Mouse (Mus musculus) gonadal fat pad, adult 2 months (tissue): ENCODE data around the gene Shank2. TPM values are rescaled to one million over a fixed set of nuclear protein-coding genes. Genes with fewer than 3 reads are reported as not detected.

Source experiments
- DNase-seq: peaks from one replicate; pipeline ENCODE4 v3.0.0-alpha.2; 2012; ENCODE audit warnings: low read depth
- polyA plus RNA-seq: library from polyadenylated mRNA; depleted of rRNA; stranded (reverse); fragments of >200 nt; gene quantifications from 2 replicates; pipeline ENCODE4 v1.2.3, GENCODE M21; 2012

The Shank2 gene
- polyA plus RNA-seq, 1 experiment = 0.34 TPM

DNA sequence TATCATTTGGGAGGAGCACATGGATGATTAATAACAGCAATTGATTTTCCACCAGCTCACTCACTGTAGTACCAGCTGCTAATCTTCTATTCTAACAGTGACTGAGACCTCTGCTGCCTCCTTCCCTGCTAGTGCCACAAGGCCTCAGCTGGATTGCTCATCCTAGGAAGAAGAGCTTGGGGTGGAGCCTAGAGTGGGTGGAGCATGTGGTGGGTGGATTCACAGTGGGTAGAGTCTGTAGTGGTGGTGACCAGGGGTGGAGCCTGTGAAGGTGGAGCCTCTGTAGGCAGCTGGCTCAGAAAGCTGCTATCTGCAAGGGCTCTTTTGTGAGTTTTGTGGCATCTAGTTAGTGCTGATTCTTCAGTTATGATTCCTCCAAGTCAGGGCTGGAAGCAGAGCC lies 334.9 kb downstream of the Shank2 start:
- no peak for DNase-seq

DNA sequence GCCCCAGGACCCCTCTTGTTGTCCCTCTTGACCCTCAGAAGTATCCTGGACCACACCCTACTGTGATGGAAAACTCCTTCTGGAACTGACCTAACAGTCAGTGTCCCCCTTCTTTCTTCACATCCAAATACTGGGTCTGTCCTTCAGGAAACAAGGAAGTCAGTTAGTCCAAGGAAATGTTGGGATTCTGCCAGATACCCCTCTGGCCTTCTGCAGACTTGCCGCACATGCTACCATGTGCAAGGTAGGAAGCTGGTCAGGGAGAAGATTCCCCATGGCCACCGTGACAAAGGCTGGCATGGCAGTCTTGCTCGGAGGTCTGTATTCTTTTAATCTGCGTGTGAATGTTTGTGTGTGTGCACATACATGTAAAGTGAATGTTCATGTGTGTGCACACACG lies 337.0 kb downstream of the Shank2 start:
- DNase-seq = no peak

DNA sequence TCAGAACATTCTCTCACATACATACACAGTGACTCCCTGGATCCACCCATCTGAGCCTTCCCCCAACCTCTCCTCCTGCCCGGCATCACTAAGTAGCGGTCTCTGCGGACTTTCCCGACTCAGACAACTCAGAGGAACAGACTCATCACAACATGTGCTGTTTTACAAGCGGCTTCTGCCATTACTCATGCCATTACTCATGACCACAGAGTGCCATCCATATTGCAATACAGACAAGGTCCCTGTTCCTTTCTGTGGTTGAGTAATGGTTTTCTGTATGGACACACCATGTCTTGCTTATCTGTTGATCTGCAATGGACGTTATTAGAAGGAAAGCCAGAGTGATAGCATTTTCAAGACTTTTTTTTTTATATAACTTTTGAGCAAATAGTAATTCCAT lies 338.6 kb downstream of the Shank2 start:
- no peak for DNase-seq

DNA sequence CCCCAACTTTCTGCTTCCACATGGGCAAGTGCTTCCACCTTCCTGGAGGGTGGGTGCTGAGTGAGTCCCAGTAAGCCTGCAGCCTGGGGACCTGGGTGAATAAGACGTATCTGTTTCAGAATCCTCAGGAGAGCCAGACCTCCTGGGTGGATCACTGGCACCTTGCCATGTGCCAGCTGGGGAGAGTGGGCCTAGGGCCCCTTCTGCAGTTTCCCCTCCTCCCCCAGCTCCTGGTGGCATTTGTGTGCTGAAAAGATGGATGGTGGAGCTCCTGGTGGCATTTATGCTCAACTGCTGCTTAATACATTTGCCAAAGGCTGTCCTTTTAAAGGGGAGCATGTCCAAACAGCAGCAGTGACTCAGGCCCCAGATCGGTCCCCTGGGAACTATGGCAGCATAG lies 364.4 kb downstream of the Shank2 start:
- no peak for DNase-seq

DNA sequence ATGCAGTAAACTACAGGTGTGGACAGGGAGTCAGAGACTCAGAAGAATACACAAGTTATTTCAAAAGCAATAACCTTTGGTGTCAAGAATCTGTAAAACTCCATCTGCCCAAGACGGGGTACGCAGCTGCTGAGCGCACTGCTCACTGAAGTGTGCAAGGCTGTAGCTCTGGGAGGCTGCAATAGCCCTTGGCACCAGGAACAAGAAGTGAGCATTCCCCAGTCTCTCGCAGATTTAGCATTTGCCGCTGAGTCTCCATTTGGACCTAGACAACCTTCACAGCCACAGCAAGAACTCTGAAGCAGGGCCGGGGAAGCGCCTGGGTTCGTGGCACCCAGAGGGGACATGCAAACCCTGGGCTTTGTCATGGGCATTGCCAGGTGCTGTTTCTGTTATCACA lies 371.3 kb downstream of the Shank2 start:
- DNase-seq = no peak

DNA sequence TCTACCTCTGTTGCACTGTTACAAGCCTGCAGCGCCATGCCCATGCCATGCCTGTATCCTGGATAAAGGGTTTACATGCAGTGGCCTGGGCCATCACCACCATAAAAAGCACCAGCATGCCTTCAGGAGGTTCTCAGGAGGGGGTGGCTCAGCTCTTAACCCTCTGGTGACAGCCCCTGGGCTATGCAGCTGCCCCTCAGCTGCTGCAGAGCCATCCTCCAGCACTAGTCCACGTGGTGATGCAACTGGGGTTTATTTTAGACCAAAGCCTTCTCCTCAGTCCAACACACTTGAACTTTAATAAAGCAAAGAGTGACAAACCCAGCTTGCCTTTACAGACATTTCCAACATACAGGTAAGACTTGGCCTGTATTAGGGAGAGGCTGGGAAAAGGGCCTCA lies 373.8 kb downstream of the Shank2 start:
- no peak for DNase-seq

DNA sequence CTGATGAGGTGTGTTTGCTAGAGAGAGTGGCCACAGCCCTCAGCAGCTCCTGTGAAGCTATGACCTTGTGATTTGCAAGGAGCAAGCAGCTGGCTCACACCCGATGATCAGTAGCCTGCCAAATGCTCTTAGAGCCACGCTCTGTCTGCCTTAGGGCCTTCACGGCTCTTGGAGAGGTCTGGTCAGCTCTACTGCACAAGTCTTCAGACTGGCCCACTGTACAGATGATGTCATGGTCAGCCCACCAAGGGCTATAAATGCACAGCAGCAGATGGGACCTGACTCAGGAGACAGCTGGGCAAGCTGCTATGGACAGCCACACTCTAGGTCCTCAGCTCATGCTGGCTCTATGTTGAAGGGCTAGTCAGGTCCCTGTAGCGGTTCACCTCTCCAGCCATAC lies 376.5 kb downstream of the Shank2 start:
- no peak for DNase-seq

DNA sequence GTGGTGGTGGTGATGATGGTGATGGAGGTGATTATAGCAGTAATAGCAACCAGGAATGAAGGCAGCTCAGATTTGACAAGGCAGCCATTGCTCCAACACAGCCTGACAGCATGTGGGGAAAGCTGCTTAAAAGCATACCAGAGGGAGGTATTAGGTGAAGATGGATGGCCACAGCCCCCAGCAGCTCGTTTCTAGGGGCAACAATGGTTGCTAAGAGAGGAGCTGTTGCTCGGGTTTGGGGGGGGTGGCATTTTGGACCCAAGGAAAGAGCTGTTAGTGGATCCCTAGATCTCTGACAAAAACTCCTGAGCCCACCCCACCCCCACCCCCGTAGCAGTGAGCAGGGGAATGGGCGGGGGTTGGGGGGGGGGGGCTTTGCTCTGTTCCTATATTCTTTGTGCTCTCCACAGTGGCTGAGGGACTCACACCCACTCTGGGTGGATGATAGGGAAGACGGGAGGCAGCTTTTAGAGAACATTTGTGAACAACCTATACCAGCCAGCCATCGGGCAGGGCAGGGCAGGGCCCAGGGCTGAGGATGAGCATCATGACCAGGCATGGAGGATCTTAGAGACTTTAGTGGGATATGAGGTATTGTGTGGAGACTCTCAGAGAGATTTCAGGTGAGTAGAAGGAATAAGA lies 377.6 kb downstream of the Shank2 start:
- no peak for DNase-seq

DNA sequence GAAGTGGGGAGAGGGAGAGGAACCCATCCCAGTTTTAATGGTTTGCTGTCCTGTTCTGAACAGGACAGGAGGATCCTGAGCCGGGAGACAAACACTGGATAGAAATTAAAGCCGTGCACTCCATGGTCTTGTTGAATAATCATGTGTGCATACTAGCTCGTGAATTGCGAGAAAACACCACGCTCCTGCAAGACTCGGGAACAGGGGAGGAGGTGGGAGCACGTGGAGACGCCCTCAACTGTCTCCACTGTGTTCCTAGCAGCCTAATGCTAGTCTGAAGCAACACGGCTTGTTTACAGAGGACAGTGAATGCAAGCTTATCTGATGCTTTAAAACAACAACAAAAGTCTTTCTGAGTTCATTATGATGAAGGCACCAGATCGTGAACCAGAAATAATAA lies 379.9 kb downstream of the Shank2 start:
- DNase-seq = no peak

DNA sequence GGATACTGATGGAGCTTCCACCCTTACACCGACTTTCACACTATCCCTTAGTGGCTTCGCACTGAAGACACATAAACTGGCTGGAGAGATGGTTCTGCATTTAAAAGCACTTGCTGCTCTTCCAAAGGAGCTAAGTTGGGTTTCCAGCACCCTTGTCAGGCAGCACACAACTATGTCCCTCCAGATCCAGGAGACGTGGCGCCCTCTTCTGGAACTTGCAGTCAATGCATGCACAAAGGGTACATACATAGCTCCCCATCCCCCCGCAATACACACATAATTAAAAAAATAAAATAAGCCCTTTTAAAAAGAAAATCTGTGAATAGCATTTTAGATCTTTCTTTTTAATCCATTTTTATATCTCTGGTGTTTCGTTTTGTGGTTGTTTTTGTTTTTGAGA lies 385.8 kb downstream of the Shank2 start:
- no peak for DNase-seq

DNA sequence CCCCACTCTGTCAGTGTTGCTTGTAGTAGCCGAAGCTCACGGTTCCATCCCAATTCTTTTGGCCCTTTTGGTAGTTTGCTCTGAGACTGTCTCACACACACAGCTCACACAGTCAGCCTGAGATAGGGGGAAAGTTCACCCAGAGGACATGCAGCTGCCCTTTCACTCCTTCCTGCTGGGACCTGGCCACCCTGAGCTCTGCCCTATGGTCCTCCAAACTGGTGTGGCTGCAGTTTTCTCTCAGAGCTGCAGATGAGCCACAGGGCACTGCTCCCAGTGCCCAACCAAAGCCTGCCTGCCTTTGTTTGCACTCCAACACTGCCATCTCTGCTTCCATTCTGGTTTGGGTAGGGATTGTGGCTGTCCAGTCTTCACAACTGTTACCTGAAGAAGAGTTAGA lies 388.0 kb downstream of the Shank2 start:
- no peak for DNase-seq

DNA sequence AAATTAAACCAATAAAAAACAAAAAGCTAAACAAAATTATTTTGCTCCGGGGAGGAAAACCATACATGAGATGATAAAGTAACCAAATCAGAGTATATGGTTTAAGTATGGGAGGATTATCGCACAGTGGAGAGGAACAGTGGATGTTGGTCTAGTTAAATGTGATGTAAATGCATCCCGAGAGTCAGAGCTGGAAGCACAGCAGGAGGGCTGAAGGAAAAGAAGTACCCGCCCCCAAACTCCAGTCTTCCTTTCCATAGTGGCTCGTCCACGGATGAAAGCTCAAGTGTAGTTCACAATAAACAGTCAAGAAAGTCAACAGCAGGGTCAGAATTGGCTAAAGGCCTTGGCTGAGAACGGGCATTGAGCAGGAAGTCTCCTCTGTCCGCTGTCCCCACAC lies 388.9 kb downstream of the Shank2 start:
- DNase-seq = no peak

DNA sequence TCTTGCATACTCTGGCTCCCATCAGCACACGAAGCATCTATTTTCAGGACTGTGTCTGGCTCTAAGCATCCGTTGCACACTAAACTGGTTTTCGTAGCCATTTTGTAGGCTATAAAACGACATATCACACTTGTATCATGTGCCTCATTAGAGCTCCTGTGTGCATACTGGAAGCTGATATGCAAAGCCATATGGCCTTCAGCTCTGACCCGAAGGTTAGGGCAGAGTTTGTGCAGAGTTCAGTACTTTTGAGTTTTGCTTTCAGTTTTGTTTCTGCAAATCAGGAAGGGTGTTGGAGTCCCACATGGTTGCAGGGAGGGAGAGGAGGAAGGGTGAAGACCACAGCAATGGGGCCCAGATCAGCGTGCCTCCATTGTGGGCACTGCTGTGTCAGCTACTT lies 390.0 kb downstream of the Shank2 start:
- DNase-seq = no peak

DNA sequence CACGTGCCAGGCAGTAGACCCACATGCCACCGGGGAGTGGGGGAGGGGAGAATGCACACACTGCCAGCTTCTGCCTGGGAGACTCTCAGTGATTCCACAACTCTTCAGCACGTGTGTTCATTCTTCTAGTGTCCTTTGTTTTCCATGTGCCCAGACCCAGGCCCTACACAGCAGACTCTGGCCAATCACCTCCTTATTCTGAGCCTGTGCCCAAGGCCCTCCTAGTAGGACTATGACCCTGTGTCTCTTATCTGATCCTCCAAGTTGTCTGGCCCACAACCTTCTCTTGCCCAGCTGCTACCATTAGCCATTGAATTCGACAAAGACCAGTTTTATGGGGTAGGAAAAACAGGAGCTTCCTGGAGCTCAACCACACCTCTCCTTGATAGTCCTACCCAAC lies 400.8 kb downstream of the Shank2 start:
- no peak for DNase-seq

DNA sequence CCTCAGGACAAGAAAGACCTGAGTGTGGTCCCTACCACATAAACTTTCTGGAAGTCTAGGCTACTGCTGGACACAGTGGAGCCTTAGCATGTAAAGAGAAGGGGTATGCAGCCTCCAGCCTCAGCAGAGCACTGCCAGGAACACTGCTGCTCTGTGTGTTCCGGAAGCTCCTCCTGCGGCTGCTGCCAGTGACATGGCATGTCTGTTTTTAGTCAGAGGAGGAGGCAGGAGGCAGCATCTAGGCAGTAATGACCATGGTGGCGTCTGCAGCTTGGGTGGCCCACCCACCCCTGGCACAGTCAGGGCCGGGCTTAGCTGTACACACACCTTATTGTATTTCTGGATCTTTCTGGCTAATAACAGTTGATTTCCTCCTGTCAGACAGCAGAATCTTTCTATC lies 405.9 kb downstream of the Shank2 start:
- DNase-seq = no peak

DNA sequence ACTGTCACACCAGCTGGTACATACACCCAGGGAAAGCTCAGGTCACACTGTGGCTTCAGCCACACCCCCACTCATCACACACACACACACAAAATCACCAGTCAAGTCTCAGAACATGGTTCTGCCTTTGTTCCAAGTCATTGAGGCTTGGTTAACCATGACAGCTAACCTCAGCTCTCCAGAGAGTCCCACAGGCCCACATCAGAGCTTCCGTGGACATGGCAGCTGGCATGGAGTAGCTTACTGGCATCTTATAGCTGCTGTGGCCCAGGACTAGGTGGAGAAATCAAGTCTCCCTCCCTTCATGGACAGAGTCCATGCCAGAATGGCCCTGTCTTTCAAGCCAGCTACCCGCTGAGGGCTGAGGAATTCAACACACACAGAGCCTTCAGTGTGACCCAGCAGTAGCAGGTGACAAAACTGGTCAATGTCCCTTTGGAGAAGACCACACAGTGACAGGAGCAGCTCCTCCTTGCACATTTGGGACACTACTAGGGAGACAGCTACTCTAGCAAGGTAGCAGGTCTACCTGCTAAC lies 406.8 kb downstream of the Shank2 start:
- no peak for DNase-seq

DNA sequence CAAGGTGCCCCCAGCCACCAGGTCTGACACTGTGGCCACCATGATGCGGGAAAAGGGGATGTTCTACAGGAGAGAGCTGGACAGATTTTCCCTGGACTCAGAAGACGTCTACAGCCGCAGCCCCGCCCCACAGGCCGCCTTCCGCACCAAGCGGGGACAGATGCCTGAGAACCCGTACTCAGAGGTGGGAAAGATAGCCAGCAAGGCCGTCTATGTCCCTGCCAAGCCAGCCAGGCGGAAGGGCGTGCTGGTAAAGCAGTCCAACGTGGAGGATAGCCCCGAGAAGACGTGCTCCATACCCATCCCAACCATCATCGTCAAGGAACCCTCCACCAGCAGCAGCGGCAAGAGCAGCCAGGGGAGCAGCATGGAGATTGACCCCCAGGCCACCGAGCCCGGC lies 408.0 kb downstream of the Shank2 start:
- DNase-seq = no peak

DNA sequence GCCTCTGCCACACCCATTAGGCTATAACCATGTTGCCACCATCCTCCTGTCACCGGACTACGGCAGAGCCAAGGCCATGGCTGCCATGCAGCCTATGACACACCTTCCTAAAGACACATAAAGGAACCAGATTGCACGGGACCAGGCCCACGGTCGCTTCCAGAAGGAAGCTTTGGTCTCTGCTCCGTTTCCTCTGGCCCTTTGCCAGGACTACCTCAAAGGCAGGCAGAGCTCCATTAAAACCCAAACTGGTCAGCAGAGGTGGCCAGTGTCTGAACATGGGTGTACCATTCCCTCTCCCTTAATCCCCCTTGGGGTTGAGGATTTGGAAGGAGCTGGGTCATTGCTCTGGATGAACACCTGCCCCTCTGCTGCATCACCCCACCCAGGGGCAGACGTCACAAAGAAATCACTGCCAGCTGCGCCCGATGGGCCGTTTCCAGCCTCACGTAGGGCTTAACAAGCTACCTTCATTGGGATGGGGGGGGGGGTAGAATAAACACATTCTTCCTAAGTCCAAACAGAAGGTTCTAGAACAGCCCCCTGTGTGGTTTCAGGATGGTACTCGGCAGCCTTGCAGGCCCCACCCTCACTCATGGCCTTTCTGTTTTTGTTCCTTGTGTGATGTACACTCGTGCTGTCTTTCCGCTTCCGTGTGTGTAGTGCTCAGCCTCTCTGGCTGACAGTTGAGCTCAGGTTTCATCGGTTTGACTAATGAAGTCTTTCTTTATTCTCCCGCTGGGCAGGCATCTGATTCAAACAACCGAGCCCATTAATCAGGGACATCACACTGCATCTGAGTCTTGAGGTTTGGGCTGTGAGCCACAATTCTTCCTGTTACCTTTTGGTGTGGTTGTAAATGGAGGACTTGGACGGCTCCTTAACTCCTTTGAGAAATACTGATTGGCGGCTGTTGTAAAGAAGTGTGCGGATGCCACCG lies 410.5 kb downstream of the Shank2 start:
- DNase-seq = no peak

DNA sequence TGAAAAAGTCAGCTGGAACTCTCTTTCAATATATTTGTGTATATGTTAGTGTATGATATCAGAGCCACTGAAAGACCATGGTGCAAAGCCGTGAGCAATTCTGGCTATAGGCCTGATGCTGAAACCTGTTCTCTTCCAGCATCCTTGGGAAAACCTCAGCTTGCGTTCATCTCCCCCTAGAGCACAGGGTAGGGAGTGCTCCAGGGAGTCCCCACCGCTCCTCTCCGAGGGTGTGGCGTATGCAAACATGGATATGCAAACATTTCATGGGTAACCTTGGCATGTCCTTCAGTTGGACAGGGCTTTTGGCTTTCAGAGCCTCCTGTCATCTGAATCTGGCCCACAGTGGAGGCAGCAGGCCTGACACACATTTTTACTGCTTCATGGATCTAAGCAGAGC lies 412.9 kb downstream of the Shank2 start:
- no peak for DNase-seq

DNA sequence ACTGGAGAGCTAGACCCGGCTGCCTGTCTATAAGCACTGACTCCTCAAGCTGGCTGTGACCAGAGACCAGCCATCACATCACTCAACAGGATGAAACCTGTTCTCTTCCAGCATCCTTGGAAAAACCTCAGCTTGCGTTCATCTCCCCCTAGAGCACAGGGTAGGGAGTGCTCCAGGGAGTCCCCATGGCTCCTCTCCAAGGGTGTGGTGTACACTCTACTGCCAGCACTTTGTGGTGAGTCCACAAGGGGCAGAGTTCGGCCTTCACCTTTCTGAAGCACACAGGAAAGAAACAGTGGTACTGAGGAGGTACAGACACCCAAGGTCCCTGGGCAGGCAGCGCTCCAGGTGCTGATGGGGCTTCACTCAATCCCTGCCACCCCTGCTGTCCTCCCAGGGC lies 414.1 kb downstream of the Shank2 start:
- no peak for DNase-seq

DNA sequence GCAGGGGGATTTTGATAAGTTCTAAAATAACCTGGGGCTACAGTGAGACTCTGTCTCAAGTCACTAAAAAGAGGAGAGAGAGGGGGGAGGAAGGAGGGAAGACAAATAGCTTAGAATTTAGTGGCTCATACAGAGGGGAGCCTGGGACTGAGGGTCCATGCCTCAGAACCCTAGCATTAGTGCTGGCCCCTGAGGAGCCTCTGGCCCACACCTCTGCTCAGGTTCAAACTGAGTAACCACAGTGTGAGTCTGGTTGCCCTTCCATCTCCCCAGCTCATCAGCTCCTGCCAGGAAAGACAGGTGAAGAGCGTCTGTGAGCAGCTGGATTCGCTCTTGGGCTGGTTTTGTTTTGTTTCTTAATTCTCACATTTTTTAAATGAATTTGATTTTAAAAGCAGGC lies 415.5 kb downstream of the Shank2 start:
- DNase-seq = no peak

DNA sequence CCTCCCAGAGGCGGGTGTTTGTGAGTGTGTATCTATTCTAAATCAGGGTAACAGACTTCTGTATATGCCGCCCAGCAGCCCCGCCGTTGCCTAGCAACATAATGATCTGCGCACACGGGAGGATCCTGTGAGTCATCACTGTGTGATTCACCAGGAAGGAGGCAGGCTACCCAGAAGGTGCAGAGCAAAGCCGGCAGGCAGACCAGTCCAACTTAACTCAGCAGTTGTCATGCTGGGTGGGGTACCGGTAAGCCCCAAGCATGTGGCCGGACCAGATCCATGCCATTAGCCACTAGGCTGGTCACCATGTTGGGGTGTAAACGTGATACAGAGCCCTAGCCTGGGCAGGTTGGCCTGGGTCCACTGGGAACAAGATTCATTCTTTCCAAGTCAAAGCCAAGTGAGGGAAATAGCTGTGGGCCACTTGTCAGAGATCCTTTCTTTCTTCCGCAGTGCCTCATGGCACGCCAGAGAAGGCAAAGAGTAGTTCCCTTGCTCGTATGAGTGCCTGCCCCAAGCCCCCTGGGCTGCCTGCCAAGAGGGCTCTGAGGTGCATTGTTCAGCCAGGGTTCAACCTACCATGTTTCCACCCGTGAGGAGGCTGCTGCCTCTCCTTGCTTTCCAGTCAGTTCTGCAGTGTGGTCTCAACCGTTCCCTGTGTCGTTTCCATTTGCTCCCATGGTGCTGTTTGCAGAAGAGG lies 416.1 kb downstream of the Shank2 start:
- DNase-seq = no peak

DNA sequence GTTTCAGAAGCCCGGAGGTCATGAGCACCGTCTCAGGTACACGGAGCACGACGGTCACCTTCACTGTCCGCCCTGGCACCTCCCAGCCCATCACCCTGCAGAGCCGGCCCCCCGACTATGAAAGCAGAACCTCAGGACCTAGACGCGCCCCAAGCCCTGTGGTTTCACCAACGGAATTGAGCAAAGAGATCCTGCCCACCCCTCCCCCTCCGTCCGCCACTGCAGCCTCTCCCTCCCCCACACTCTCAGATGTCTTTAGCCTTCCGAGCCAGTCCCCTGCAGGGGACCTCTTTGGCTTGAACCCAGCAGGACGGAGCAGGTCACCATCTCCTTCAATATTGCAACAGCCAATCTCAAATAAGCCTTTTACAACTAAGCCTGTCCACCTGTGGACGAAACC lies 418.8 kb downstream of the Shank2 start:
- no peak for DNase-seq
